Mouse (Mus musculus) layer of hippocampus, adult 18-20 months (tissue): Measurements from ENCODE around the gene Slc6a6. TPM values are rescaled to one million over a fixed set of nuclear protein-coding genes. Genes with fewer than 3 reads are reported as not detected.

Experiments
- DNase-seq, 2 experiments: peaks; one replicate each; pipeline ENCODE4 v3.0.0; 2022; ENCODE audit warnings: low spot score in 2 of 2
- long read RNA-seq: library from polyadenylated mRNA; stranded (forward); transcript quantifications from one replicate; pipeline ENCODE4 v2.0.0, GENCODE M21; 2021
- total RNA-seq, 2 experiments: library from RNA; stranded (reverse); gene quantifications; 2 replicates each; pipeline ENCODE4 v1.2.3; 2021

Slc6a6 gene
- total RNA-seq: 100 to 1,000 TPM; 115 to 116 TPM
- long read RNA-seq, full-length matches to known transcripts: 31 of 69 reads
- long read RNA-seq, partial matches to known transcripts: 8 of 69 reads
- long read RNA-seq, other reads (novel, unspliced or antisense): 30 of 69 reads

DNA sequence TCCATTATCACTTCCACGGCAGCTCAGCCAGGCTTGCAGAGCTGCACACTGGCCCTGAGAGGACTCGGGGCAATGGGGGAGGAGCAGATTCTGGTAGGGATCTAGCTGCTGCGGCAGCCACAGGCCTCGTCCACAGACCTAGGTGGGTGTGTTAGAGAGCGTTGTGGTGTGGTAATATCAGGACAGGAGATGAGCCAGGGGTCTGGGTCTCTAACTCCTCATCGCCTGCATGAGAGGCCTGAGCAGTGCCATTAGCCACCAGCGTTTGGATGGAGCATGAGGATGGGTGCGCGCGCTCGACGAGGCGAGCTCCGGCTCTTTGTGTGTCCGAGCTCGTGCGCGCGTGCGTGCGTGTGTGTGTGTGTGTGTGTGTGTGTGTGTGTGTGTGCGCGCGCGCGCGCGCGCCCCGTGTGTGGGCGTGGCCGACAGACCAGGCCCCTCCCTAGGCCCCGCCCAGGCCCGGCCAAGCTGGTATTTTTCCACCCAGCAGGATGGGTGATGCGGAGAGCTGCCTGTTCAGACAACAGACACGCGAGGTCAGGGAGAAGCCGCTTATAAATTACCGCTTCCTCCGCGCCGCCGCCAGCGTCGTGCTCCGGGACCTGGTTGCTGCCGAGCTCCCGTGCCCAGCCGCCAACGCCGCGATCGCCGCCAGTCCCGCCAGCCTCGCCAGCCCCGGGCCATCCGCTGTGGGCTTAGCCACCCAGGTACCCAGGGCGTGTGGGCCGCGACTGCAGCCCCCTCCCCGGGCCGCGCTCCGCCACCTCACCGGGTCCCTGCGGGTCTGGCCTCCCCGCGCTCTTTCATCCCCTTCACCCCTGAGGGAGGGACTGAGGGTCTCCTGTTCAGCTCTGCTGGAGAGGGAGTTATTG is at the start of gene Slc6a6:
Gene Slc6a6 (plus strand): TSS at position 452 of the 872 bp plus-strand sequence.
- peak; percentile 94 to 97 for DNase-seq

DNA sequence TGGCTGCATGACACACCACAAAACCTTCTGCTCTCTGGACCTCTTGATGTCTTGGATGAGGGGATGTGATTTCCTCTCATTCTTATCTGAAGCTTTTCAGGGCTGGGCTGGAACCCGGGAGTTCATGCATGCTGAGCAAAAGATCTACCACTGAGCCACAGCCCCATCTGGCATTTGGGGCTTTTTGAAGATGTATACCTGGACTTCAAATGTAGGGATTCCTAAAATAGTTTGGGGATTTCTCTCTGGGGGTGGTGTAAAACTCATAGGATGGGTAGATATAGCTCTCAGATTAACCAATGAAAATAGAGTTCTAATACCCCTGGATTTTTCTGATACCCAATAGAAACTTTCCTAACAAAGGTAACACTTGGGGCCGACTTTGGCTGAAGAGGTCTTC is 49.4 kb upstream of the Slc6a6 start:
- no peak for DNase-seq

DNA sequence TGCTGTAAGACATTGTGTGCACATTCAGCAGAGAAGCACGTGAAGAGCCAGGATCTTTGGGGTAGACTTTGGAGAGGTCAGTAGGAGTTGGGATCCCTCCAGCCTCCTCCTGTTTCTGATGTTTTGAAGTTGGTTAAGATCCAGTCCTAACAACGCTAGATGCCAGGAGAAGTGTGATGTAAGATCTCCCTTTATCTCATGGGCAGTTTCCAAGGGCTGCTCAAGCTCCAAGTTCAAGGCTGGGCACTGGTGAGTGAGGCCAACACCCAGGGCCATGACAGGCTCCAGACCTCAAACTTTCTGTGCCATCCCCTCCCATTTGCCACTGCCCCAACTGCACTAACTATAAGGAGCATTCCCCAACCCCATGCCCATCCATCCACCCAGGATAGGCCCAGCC is 49.0 kb upstream of the Slc6a6 start:
- no peak for DNase-seq

DNA sequence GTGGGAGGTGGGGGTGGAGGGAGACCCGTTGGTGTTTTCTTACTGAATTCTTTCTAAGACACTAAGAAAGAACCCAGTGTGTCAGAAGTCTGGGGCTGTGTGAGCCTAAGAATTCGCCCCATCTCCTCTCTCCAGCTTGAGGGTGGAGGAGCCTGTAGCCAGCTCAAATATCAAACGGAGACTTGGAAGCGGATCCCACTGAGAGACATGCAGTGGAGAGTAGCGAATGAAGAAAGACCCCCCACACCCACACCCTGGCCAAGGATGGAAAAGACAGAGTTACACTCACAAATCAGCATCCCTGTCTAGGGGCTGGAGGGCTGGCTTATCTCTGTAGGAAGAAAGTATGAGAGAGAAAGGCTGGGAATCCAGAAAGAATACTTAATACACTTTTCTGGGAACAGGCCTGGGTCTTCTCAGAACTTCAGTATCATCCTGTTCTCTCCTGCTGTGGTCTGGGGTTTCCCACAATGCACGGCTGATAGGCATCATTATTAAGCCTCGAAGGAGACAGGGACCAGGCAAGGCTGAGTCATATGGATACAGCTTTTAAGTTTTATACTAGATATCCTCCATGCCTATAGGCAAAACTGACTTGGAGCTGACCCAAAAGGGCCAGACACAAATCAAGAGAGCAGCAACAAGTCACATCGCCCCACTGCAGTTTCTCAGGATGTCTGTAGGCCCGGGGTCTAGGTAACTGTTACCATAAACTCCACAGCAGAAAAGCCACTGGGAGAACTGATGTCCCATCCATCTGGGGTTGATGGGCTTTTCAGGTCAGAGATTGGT is 45.5 kb upstream of the Slc6a6 start:
- DNase-seq: no peak

DNA sequence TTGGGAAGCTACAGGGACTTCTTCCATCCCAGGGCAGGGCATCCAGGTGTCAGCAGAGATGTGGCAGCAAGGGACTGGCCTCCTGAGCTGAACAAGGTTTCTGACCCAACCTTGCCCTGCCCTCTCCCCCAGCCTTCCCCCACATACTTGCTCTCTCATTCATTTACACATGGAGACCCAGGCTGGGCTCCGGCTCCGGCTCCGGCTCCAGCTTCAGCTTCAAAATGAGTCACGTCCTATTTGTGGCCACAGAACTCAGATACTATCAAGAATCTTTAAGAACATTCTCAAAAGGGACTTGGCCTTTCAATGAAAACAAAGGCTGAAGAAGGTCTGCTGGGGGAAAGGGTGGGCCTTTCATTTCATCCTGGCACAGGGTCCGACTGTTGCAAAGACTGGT is 40.8 kb upstream of the Slc6a6 start:
- DNase-seq: no peak

DNA sequence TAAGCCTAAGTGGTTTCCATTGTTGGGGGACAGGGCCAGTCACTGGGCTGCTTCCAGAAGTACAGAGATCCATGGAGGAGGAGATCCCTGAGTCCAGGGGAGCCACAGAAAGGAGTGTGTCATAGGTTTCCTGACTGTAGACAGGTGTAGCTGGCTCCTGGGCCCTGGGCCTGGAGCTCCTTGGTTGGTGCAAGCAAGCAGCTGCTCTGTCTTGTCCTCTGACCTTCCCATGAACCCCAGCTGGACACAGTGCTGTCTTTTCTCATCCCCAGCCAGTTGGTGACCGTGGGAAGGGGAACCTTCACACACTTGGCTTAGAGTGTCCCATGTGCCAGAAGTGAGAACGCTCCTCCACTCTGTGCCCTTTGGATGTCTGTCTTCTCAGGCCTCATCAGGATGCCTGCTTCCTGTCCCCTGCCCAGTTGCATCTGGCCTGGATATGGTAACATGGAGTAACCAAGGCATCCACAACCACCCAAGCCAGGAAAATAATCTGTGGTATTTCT is 40.4 kb upstream of the Slc6a6 start:
- no peak for DNase-seq

DNA sequence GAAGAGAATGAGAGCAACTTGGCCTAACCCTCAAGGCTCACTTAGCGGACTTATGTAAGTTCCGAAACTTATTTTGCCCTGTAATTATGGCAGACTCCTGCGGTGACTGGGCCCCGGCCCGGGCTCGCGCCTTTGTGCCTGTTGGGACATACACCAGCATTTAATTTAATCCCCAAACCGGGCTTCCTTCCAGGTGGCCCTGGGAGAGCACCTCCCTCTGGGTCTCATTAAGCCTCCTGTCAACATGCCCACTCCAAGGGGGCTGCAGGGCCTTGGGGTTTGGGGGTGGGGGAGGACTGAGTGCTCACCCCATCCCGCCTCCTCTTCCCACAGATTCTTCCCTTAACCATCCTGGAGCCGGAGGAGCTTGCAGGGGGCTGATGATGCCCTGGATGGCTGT is 37.8 kb upstream of the Slc6a6 start:
- peak; percentile 8 to 49 for DNase-seq

DNA sequence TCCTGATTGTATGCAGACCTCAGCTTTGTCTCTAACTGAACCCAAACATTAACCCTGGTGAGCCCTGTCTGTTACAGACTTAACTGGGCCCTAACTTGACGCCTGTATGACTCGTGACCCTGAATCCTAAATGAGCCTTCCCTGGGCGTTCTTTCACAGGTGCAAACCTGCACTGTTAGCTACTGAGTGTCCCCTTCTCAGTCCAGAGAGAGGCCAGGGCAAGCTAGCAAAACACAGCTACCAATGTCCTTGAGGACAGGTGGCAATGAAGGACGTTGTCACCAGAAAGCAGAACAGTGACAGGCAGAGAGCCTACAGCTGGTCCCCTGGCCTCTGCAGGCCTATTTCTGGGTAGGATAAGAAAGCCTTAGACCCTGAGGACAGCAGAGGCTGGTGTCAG is 37.0 kb upstream of the Slc6a6 start:
- DNase-seq: no peak

DNA sequence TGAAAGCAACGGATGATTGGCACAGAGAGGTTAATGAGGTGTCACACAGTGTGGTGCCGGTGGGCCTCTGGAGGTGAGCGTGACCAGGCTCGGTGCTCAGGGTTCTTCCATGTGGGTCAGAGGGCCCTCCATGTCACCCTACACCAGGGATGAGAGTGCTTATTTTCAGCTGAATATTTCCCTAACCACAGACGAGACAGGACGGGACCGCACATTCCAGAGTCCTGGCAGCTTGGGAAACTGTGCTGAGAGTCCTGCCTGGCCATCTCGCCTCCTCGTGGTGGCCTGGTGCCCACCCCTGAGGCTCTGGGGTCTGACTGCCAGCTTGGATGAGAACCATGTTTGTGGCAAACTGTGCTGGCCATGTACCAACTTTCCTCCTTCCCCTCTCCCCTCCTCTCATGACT is 36.5 kb upstream of the Slc6a6 start:
- DNase-seq: no peak

DNA sequence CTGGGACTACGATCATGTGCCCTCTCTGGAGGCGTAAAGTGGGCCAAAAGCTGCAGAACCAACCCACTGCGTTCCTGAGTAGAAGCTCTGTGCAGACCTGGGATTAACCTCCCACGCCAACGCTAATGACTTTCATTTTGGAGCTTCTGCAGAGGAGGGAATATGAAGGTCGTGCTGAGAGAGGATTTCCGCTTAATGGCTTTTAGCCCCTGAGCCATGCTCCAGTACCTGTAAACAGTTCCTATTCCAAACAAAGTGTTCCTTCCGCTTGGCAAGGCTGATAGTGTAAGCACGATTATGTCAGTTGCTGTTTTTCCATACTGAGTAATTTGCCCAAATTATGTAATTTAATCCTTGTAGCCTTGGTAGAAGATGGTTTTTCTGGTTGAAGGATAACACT is 33.6 kb upstream of the Slc6a6 start:
- peak in 1 of 2 experiments; percentile 8 for DNase-seq

DNA sequence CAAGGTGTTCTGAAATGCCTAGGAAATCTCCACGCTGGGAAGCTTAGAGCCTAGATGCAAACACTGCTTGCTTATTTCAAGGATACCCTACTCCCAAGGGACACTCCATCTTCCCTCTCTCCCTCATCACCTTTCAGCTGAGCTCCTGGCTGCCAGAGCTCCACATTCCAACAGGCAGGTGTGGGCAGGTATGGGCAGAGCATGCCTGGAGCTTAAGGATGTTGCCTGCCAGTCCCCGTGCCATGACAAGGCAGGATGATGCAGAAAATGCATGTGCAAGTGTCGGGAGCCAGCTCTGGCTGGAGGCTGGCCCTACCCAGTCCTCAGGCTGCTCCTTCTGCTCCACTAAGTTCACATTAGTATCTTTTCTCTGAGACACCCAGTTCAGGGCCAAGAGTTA is 31.6 kb upstream of the Slc6a6 start:
- no peak for DNase-seq

DNA sequence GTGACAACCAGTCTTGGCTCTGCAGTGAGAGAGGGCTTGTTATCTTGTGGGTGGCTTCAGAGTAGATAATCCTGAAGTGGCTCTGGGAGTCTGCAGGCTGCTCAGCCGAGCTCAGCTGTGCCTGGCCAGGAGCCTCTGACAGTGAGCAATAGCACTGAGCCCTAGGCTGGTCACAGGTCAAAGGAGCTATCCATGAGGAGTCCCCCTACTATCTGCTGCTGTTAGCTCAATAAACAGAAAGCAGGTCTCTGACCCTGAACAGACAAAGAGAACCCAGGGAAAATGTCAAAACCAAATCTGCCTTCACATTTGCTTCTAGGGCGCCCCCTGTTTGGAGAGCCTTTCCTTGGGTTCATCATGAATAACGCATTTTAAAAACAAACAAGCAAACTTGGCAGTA is 28.6 kb upstream of the Slc6a6 start:
- DNase-seq: no peak

DNA sequence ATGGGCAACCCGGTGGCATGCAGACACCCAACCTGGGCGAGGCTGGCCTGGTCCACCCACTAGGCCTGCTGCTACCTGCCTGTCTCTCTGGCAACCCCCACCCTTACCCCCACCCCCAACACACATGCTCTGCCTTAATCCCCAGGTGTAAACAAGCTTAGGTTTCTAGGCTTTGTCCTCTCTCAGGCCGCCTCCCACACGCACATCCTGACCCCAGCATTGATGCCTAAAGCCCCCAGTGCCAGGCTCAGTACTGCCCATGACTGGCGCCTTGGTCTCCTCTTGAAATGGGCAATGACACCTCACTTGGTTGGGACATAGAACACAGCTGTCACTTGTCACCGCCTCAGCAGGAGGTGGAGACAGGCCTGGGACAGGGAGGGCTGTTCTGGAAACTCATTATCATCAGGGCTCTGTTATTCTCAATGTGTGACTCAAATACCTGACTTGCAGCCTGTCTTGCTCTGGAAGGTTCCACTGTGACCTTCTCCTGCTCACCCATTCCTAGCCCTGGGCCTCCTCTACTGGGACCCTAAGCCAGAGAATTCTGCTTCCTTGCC is 27.9 kb upstream of the Slc6a6 start:
- DNase-seq: no peak

DNA sequence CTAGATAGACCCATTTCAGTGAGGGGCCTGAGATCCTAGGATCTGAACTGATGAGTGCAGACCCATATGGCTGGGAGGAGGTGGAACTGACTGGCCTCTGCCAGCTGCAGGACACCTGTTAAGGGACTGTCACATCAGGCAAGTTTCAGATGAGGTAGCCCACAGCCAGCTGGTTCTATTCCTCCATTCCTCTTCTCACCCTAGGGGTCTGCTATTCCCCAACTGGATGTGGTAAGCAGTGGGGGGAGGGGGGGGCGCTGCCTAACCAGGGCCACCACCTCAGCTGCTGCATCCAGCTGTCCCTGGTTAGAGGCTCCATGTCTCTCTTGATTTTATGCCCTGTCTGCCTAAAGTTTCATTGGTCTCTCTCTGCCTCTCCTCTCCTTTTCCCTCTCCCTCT is 25.6 kb upstream of the Slc6a6 start:
- DNase-seq: no peak

DNA sequence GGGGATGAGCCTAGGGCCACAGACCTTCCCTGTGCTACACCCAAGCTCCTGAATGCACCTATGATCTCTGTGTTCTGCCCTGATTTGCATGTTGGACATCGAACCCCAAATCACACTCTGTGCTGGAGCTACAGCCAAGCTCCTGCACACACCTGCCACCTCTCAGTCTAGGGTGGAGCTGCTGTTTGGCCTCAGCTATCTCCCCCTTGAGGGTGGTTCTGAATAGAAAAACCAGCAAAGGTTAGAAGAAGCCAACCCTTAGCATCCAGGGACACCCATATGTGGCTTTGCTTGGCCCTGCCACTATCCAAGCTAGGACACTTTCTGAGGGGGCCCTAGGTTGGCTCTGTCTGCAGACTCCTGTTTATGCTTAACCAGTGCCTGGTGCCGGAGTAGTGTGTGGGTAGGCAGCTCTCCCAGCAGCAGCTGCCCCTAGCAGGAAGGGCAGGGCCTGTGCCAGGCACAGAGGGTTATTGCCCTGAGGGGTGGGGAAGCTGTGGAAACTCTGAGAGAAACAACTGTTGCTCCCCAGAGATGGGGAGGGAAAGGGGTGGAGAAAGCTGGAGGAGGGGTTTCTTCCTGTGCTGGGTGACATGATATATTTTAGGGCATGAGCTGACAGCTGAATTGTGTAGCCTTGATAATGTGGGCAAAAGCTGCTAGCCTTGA is 23.9 kb upstream of the Slc6a6 start:
- peak in 1 of 2 experiments; percentile 21 for DNase-seq

DNA sequence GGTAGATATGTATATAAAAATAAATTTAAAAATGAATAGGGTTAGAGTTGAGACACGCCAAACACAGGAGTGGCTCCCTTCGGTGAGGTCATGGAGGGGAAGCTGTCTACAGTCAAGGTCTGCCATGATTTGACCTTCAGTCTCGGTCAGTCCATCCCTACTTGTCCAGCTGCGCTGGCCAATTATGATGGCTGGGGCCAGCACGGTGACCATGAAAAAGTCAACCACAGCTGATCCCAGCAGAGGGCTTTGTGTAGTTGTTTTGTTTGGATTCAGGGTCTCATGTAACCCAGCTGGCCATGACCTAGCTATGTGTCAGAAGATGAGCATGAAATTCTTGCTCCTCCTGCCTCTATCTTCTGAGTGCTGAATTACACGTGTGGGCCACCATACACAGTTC is 21.6 kb upstream of the Slc6a6 start:
- no peak for DNase-seq

DNA sequence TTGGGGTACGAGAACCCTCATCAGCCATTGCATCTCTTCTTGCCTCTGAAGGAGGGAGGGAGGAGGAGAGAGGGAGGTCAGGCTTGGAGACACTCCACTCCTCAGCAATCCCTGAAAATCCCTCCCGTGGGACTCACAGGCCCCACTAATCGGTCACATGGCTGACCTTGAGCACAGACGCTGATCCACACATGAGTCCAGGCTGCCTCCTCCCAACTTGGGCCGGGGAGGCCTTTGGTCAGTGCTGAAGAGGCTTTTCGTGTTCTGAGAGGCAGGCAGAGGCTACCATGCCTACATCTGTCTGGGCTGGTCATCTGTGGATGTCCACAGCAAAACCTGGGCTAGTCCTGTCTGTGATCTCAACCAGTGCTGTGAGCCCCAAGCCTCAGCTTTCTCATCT is 20.2 kb upstream of the Slc6a6 start:
- no peak for DNase-seq

DNA sequence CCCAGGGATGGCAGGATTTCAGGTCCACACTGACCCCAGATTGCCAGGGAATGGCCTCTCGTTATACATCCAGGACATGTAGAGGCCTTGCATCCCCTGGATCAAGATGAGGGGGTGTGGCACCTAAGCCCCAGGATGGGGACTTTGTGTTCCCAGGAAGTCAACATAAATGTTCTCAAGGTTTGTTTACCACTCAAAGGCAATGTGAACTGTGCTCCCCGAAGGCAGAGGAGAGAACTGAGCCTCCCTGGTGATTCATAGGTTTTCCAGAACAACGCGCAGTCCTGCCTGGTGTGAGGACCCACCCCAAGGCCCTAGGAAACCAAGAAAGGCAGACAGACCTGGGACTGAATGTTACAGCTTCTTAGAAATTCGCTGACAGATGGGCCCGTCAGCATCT is 18.6 kb upstream of the Slc6a6 start:
- no peak for DNase-seq

DNA sequence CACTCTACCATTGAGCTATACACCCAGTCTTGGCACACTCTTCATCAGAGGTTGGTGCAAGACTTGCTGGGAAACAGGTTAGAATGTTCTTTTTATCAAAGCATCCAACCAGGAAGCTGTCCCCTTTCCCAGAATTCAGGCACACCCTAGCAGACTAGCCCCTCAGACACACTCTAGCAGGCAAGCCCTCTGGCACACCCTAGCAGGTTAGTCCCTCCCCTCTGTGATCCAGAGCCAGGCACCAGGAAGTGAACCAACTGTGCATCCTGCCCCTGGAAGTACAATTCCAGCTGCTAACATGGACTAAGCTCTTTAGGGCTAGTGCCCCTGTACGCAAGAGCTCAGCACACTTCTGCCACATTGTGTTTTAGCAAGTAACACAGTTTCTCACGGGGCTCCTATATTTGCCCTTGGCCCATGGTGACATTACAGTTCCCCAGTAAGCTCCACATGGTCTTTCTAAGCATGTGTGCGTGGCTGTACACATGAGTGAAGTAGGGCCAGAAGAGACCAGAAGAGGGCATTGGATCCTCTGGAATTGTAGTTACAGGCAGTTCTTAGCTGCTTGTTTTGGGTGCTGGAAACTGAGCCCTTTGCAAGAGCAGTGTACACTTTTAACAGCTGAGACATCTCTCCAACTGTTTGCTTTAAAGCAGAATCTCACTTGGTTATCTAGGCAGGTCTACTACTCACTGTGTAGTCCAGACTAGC is 17.7 kb upstream of the Slc6a6 start:
- no peak for DNase-seq

DNA sequence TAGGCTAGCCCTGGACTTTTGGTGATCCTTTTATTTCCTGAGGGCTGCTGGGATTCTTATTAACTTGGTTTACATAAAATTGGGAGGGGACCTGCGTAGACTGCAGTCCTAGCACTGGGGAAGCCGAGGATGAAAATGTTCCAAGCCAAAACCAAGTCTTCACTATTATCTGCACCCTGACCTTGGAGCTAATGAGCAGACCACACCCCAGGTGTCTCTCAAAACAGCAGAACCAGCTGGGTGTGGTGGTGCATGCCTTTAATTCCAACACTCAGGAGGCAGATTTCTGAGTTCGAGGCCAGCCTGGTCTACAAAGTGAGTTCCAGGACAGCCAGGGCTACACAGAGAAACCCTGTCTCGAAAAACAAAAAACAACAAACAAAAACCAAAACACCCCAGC is 16.7 kb upstream of the Slc6a6 start:
- no peak for DNase-seq

DNA sequence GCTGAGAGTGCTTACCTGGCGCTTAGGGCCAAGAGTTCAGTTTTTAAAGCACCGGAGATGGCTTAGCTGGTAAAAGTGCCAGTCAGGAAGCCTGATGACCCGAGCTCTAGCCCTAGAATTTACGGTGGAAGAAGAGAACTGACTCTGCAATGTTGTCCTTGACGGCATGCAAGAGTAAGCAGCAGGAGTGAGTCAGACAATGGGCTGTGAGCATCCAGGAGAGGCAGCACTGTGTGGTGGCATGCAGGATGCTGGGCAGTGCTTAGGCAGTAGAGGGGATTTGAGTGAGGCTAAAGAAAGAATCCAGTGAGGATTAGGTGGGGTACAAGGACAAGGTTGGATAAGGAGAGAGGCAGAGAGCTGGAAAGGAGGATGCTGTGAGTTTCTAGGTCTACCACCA is 15.6 kb upstream of the Slc6a6 start:
- no peak for DNase-seq
